Mouse (Mus musculus) thymus, postnatal 4 days (tissue): ENCODE results near the gene Dok5.
A peak's percentile ranks its signal among the peaks of the same experiment; 100 is the strongest.

ENCODE experiments used
- DNase-seq: peaks from one replicate; pipeline ENCODE4 v3.0.0; 2021

Dok5 gene

GRCm38 (mm10) chr2:170864043-170864442 lies 132.4 kb downstream of the Dok5 start:
- DNase-seq = peak; percentile 32

GRCm38 (mm10) chr2:170864820-170865219 lies 133.2 kb downstream of the Dok5 start:
- DNase-seq = no peak

GRCm38 (mm10) chr2:170870566-170870965 lies 139.0 kb downstream of the Dok5 start:
- no peak for DNase-seq

GRCm38 (mm10) chr2:170871469-170871868 lies 139.9 kb downstream of the Dok5 start:
- DNase-seq = no peak

GRCm38 (mm10) chr2:170873382-170873781 lies 141.8 kb downstream of the Dok5 start:
- DNase-seq = peak; percentile 77

GRCm38 (mm10) chr2:170877515-170877914 lies 145.9 kb downstream of the Dok5 start:
- peak; percentile 77 for DNase-seq

GRCm38 (mm10) chr2:170877936-170878335 lies 146.3 kb downstream of the Dok5 start:
- no peak for DNase-seq

GRCm38 (mm10) chr2:170884209-170884801 lies 152.7 kb downstream of the Dok5 start:
- no peak for DNase-seq

GRCm38 (mm10) chr2:170887984-170888383 lies 156.4 kb downstream of the Dok5 start:
- DNase-seq = peak; percentile 27

- no peak for DNase-seq
Measured at GRCm38 (mm10) chr2:170895096-170895495, 163.5 kb downstream of the Dok5 start.

GRCm38 (mm10) chr2:170902204-170903028 lies 170.8 kb downstream of the Dok5 start:
- DNase-seq = no peak

GRCm38 (mm10) chr2:170903029-170903306 lies 171.4 kb downstream of the Dok5 start:
- no peak for DNase-seq

- no peak for DNase-seq
Measured at GRCm38 (mm10) chr2:170903367-170903766, 171.8 kb downstream of the Dok5 start.

- DNase-seq = peak; percentile 12
Measured at GRCm38 (mm10) chr2:170912589-170913223, 181.1 kb downstream of the Dok5 start.

- no peak for DNase-seq
Measured at GRCm38 (mm10) chr2:170913863-170914262, 182.3 kb downstream of the Dok5 start.

GRCm38 (mm10) chr2:170915646-170916045 lies 184.0 kb downstream of the Dok5 start:
- DNase-seq = no peak

- DNase-seq = no peak
Measured at GRCm38 (mm10) chr2:170922260-170922659, 190.7 kb downstream of the Dok5 start.

GRCm38 (mm10) chr2:170924131-170924530 lies 192.5 kb downstream of the Dok5 start:
- DNase-seq = no peak

GRCm38 (mm10) chr2:170926237-170926636 lies 194.6 kb downstream of the Dok5 start:
- no peak for DNase-seq
